Mouse (Mus musculus): ENCODE measurements around the gene Nol11. TPM values are rescaled to one million over a fixed set of nuclear protein-coding genes. Genes with fewer than 3 reads are reported as not detected.

Gene Nol11
- total RNA-seq, 1 experiment from 2014 or later: 23.7 TPM

Other genes starting within 250 kb of the Nol11 start
- gene Kpna2, start 189.8 kb downstream of the Nol11 start, total RNA-seq (2021): 42.6 and 55.8 TPM in 2 replicates
- 1.7 and 2.1 TPM in 2 replicates for gene 1810010H24Rik, start 163.7 kb downstream of the Nol11 start, total RNA-seq (2021)
- 42.6 and 47.5 TPM in 2 replicates for gene Bptf, start 57.3 kb downstream of the Nol11 start, total RNA-seq (2021)

All from adrenal gland, postnatal 14 days (tissue).